Mouse (Mus musculus): Measurements from ENCODE around the gene Ihh. TPM values are rescaled to one million over a fixed set of nuclear protein-coding genes. Genes with fewer than 3 reads are reported as not detected.

Ihh gene
- polyA plus RNA-seq, 2 experiments = 6.0 to 30.6 TPM

DNA sequence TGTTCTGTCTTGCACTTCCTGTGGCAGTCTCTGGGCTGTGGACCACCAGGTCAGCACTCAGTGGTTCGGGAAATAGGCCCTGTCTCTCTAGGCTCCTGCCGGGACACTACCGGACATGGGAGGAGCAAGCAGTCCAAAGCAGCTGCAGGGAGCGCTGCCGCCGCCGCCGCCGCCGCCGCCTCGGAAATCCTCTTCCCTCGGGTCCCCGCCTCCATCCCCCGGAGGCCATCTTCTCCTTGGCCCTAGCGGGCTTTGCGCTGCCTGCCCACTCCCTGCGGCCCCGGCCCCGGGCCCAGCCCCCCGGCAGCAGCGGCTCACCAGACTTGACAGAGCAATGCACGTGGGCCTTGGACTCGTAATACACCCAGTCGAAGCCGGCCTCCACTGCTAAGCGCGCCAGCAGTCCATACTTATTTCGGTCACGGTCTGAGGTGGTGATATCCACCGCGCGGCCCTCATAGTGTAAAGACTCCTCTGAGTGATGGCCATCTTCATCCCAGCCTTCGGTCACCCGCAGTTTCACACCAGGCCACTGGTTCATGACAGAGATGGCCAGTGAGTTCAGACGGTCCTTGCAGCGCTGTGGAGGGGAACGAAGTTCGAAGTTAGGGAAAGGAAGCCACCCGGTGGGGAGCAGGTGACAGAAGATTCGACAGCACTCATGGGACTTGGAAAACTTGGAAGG is 3.3 kb downstream of the Ihh start:
- no peak for ATAC-seq (ENCODE audit: low FRiP score, low read depth)
- Histone ChIP-seq H3K27me3 (ENCODE audit: control insufficient read depth, insufficient read depth, low read length) (peaks cover 83% of the 10 kb centered on the region), H3K36me3 (ENCODE audit: control insufficient read depth, insufficient read depth, low read length) (no peaks in the 10 kb centered on the region), H3K27ac (replicated peaks; ENCODE audit: low read depth, low read length) (no peak overlapping the region), H3K4me1 (ENCODE audit: control insufficient read depth, insufficient read depth, low read length) (peaks cover 8% of the 10 kb centered on the region), H3K4me2 (replicated peaks; ENCODE audit: low read depth, low read length, severe bottlenecking) (peak overlapping the region; percentile 29; the same call in 1 of the 2 replicates), H3K4me3 (replicated peaks; ENCODE audit: low read length) (peak overlapping the region; percentile 21), H3K9me3 (ENCODE audit: control insufficient read depth, low read length) (no peaks in the 10 kb centered on the region), H3K9ac (ENCODE audit: low read depth, low read length, severe bottlenecking) (no peak overlapping the region)
- no peak for TF ChIP-seq POLR2A (IDR thresholded peaks at IDR 0.05; ENCODE audit: borderline replicate concordance, extremely low read depth, insufficient read depth, insufficient read length)
- WGBS = 3% methylated on average over 34 of the region's 41 CpGs
- no peak for DNase-seq (ENCODE audit: low spot score)

- no peak overlapping the region for H3K4me2 ChIP-seq (replicated peaks; ENCODE audit: low read depth, low read length, severe bottlenecking)
- H3K9me3 ChIP-seq (ENCODE audit: control insufficient read depth, low read length) = no peaks in the 10 kb centered on the region
- H3K9ac ChIP-seq (ENCODE audit: low read depth, low read length, severe bottlenecking) = no peak overlapping the region
- H3K27me3 ChIP-seq (ENCODE audit: control insufficient read depth, insufficient read depth, low read length) = peaks cover 19% of the 10 kb centered on the region
- H3K4me3 ChIP-seq (replicated peaks; ENCODE audit: low read length) = no peak overlapping the region
- DNase-seq (ENCODE audit: low spot score) (no peak), ATAC-seq (ENCODE audit: low FRiP score, low read depth) (no peak)
- H3K36me3 ChIP-seq (ENCODE audit: control insufficient read depth, insufficient read depth, low read length) = no peaks in the 10 kb centered on the region
- no peak overlapping the region for H3K27ac ChIP-seq (replicated peaks; ENCODE audit: low read depth, low read length)
- 61% methylated on average over 12 of the region's 12 CpGs for WGBS
- no peaks in the 10 kb centered on the region for H3K4me1 ChIP-seq (ENCODE audit: control insufficient read depth, insufficient read depth, low read length)
- no peak for TF ChIP-seq POLR2A (IDR thresholded peaks at IDR 0.05; ENCODE audit: borderline replicate concordance, extremely low read depth, insufficient read depth, insufficient read length)
These were observed 9.7 kb downstream of the Ihh start for GRCm38 (mm10) chr1:74941651-74942360.

DNA sequence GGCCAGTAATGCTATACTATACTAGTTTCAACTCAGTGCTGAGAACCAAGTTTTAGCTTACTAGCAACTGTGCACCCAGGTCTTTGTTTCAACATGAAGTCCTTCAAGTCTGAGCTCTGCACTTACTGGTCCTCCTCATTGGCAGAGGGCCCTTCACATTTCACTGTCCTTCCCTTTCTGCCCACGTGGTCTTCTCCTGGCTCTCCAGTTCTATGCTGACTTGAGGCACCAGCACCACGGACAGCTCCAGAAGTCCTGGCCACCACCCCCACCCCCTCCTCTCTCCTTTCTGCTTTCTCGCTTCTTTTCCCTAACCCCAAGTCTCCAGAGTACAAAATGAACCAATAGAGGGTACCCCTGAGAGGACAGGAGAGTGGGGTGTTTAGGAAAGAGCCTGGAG is 11.7 kb downstream of the Ihh start:
- no peak overlapping the region for H3K4me2 ChIP-seq (replicated peaks; ENCODE audit: low read depth, low read length, severe bottlenecking)
- WGBS = 0% methylated on average over 3 of the region's 3 CpGs
- H3K27ac ChIP-seq (replicated peaks; ENCODE audit: low read depth, low read length) = no peak overlapping the region
- no peak for TF ChIP-seq POLR2A (IDR thresholded peaks at IDR 0.05; ENCODE audit: borderline replicate concordance, extremely low read depth, insufficient read depth, insufficient read length)
- peaks cover 4% of the 10 kb centered on the region; the same call in 1 of the 2 replicates for H3K27me3 ChIP-seq (ENCODE audit: control insufficient read depth, insufficient read depth, low read length)
- DNase-seq (ENCODE audit: low spot score) (no peak), ATAC-seq (ENCODE audit: low FRiP score, low read depth) (no peak)
- H3K4me3 ChIP-seq (replicated peaks; ENCODE audit: low read length) = no peak overlapping the region
- H3K36me3 ChIP-seq (ENCODE audit: control insufficient read depth, insufficient read depth, low read length) = no peaks in the 10 kb centered on the region
- no peak overlapping the region for H3K9ac ChIP-seq (ENCODE audit: low read depth, low read length, severe bottlenecking)
- no peaks in the 10 kb centered on the region for H3K4me1 ChIP-seq (ENCODE audit: control insufficient read depth, insufficient read depth, low read length)
- H3K9me3 ChIP-seq (ENCODE audit: control insufficient read depth, low read length) = no peaks in the 10 kb centered on the region

- no peak overlapping the region for H3K4me2 ChIP-seq (replicated peaks; ENCODE audit: low read depth, low read length, severe bottlenecking)
- no peak for DNase-seq (ENCODE audit: low spot score)
- peaks cover 9% of the 10 kb centered on the region; the same call in 1 of the 2 replicates for H3K27me3 ChIP-seq (ENCODE audit: control insufficient read depth, insufficient read depth, low read length)
- TF ChIP-seq POLR2A (IDR thresholded peaks at IDR 0.05; ENCODE audit: borderline replicate concordance, extremely low read depth, insufficient read depth, insufficient read length) = no peak
- no peak overlapping the region for H3K9ac ChIP-seq (ENCODE audit: low read depth, low read length, severe bottlenecking)
- H3K36me3 ChIP-seq (ENCODE audit: control insufficient read depth, insufficient read depth, low read length) = no peaks in the 10 kb centered on the region
- no peak overlapping the region for H3K4me3 ChIP-seq (replicated peaks; ENCODE audit: low read length)
- H3K27ac ChIP-seq (replicated peaks; ENCODE audit: low read depth, low read length) = no peak overlapping the region
- H3K9me3 ChIP-seq (ENCODE audit: control insufficient read depth, low read length) = no peaks in the 10 kb centered on the region
- H3K4me1 ChIP-seq (ENCODE audit: control insufficient read depth, insufficient read depth, low read length) = no peaks in the 10 kb centered on the region
- no peak for ATAC-seq (ENCODE audit: low FRiP score, low read depth)
- WGBS = 41% methylated on average over 12 of the region's 12 CpGs
These were observed 15.1 kb downstream of the Ihh start for GRCm38 (mm10) chr1:74936221-74936830.

DNA sequence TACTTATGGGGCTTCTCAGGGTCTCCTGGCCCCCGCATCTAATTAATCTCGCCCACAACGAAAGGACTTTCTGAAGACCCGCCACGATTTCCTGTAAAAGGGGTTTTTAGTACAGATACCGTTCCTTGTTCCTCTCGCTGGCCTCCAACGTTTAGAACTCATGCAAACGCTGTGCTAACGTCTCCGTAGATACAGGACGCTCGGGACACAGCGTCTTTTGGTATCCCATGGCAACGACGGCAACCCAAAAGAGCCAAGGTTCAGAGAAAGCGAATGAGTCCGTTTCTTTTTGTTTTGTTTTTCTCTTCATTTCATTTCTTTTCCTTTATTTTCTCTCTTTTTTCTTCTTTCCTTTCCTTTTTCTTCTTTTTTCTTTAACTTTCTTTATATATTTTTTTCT is 16.1 kb downstream of the Ihh start, which contains the start of gene Cfap65:
Cfap65 (minus strand) TSS at position 198 of the 400 bp plus-strand sequence.
- Histone ChIP-seq H3K4me3 (replicated peaks; ENCODE audit: low read length) (0 out of 2 replicates have a peak within 1 kb of the TSS, but pooled peaks have one; percentile 1), H3K36me3 (ENCODE audit: control insufficient read depth, insufficient read depth, low read length) (no peaks in the 10 kb centered on the region), H3K4me1 (ENCODE audit: control insufficient read depth, insufficient read depth, low read length) (no peaks in the 10 kb centered on the region), H3K9me3 (ENCODE audit: control insufficient read depth, low read length) (no peaks in the 10 kb centered on the region), H3K9ac (ENCODE audit: low read depth, low read length, severe bottlenecking) (no peak within 1 kb of the TSS), H3K27me3 (ENCODE audit: control insufficient read depth, insufficient read depth, low read length) (peaks cover 9% of the 10 kb centered on the region; the same call in 1 of the 2 replicates), H3K4me2 (replicated peaks; ENCODE audit: low read depth, low read length, severe bottlenecking) (no peak within 1 kb of the TSS), H3K27ac (replicated peaks; ENCODE audit: low read depth, low read length) (no peak within 1 kb of the TSS)
- 2% methylated on average over 18 of the region's 18 CpGs for WGBS
- ATAC-seq (ENCODE audit: low FRiP score, low read depth) (no peak), DNase-seq (ENCODE audit: low spot score) (peak; percentile 25)
- TF ChIP-seq POLR2A (IDR thresholded peaks at IDR 0.05; ENCODE audit: borderline replicate concordance, extremely low read depth, insufficient read depth, insufficient read length) = no peak
